Mouse (Mus musculus): ENCODE data around the gene Abi3bp. TPM values are rescaled to one million over a fixed set of nuclear protein-coding genes. Genes with fewer than 3 reads are reported as not detected.

Gene Abi3bp
- polyA plus RNA-seq, 1 experiment from 2014 or later: 0.39 TPM

GRCm38 (mm10) chr16:56686747-56687146, 209.1 kb downstream of the Abi3bp start:
- Histone ChIP-seq H3K27me3 (ENCODE audit: control insufficient read depth, insufficient read depth, low read length) (no peaks in the 10 kb centered on the region), H3K27ac (ENCODE audit: low read depth, low read length) (no peak overlapping the region), H3K36me3 (ENCODE audit: control insufficient read depth, insufficient read depth, low read length) (peaks cover 7% of the 10 kb centered on the region), H3K4me2 (no peak overlapping the region), H3K4me1 (ENCODE audit: control insufficient read depth, insufficient read depth, low read length) (no peaks in the 10 kb centered on the region), H3K4me3 (ENCODE audit: low read depth, low read length) (no peak overlapping the region), H3K9me3 (replicated peaks; ENCODE audit: control insufficient read depth, low read length) (no peaks in the 10 kb centered on the region), H3K9ac (ENCODE audit: low read depth, low read length) (no peak overlapping the region)
- ATAC-seq (replicated peaks; ENCODE audit: insufficient number of reproducible peaks, low FRiP score, low TSS enrichment): no peak
- 87% methylated on average over 5 of the region's 5 CpGs for WGBS (ENCODE audit: insufficient replicate concordance)

GRCm38 (mm10) chr16:56690715-56691114, 213.0 kb downstream of the Abi3bp start:
- H3K9me3 ChIP-seq (replicated peaks; ENCODE audit: control insufficient read depth, low read length): no peaks in the 10 kb centered on the region
- no peak overlapping the region for H3K27ac ChIP-seq (ENCODE audit: low read depth, low read length)
- H3K4me1 ChIP-seq (ENCODE audit: control insufficient read depth, insufficient read depth, low read length): no peaks in the 10 kb centered on the region
- no peak overlapping the region for H3K9ac ChIP-seq (ENCODE audit: low read depth, low read length)
- H3K27me3 ChIP-seq (ENCODE audit: control insufficient read depth, insufficient read depth, low read length): no peaks in the 10 kb centered on the region
- H3K4me2 ChIP-seq: no peak overlapping the region
- ATAC-seq (replicated peaks; ENCODE audit: insufficient number of reproducible peaks, low FRiP score, low TSS enrichment): no peak
- H3K4me3 ChIP-seq (ENCODE audit: low read depth, low read length): no peak overlapping the region
- WGBS (ENCODE audit: insufficient replicate concordance): 95% methylated on average over 7 of the region's 7 CpGs
- H3K36me3 ChIP-seq (ENCODE audit: control insufficient read depth, insufficient read depth, low read length): peaks cover 9% of the 10 kb centered on the region

DNA sequence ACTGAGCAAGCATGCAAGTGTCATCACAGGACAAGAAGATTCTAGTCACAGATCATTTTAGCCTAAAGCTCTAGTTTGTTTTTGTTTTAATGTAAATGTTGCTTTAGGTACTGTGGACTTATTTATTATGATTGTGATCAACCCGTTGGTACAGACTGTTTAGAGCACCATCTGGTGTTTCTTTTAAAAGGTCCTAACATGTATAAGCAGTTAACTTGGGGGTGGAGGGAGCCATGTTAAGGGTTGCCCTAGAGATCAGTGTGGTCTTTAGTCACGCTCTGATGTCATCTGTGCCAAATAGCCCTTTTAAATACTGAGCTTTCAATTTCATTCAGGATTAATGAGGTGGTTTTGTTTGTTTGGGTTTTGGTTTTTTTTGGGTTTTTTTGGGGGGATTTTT, 218.8 kb downstream of the Abi3bp start:
- Histone ChIP-seq H3K9ac (ENCODE audit: low read depth, low read length) (no peak overlapping the region), H3K36me3 (ENCODE audit: control insufficient read depth, insufficient read depth, low read length) (peaks cover 5% of the 10 kb centered on the region; the same call in 1 of the 2 replicates), H3K27me3 (ENCODE audit: control insufficient read depth, insufficient read depth, low read length) (no peaks in the 10 kb centered on the region), H3K4me3 (ENCODE audit: low read depth, low read length) (no peak overlapping the region), H3K4me1 (ENCODE audit: control insufficient read depth, insufficient read depth, low read length) (no peaks in the 10 kb centered on the region), H3K27ac (ENCODE audit: low read depth, low read length) (no peak overlapping the region), H3K4me2 (no peak overlapping the region), H3K9me3 (replicated peaks; ENCODE audit: control insufficient read depth, low read length) (no peaks in the 10 kb centered on the region)
- ATAC-seq (replicated peaks; ENCODE audit: insufficient number of reproducible peaks, low FRiP score, low TSS enrichment): no peak
- 78% methylated on average over 2 of the region's 2 CpGs for WGBS (ENCODE audit: insufficient replicate concordance)

DNA sequence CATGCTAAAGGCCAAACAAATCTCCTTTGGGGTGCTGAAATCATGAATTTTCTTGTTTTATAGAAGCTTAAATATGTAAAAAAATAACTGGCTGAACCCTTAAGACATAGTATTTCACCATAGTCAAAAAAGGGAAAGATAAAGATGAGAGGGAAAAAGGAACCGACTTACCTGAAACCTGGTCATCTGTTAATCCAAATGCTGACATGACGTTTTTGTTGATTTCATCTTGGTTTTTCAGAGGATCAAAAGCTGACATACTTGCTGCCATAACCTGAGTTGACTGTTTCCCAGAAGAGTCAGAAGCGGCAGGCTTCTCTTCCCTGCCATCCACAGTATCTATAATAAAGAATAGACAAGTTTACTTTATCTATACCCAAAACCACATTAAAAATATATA, 223.2 kb downstream of the Abi3bp start:
- Histone ChIP-seq H3K27me3 (ENCODE audit: control insufficient read depth, insufficient read depth, low read length) (no peaks in the 10 kb centered on the region), H3K9me3 (replicated peaks; ENCODE audit: control insufficient read depth, low read length) (no peaks in the 10 kb centered on the region), H3K36me3 (ENCODE audit: control insufficient read depth, insufficient read depth, low read length) (peaks cover 11% of the 10 kb centered on the region; the same call in 1 of the 2 replicates), H3K27ac (ENCODE audit: low read depth, low read length) (no peak overlapping the region), H3K4me1 (ENCODE audit: control insufficient read depth, insufficient read depth, low read length) (no peaks in the 10 kb centered on the region), H3K4me3 (ENCODE audit: low read depth, low read length) (no peak overlapping the region), H3K4me2 (no peak overlapping the region), H3K9ac (ENCODE audit: low read depth, low read length) (no peak overlapping the region)
- WGBS (ENCODE audit: insufficient replicate concordance): 88% methylated on average over 3 of the region's 3 CpGs
- no peak for ATAC-seq (replicated peaks; ENCODE audit: insufficient number of reproducible peaks, low FRiP score, low TSS enrichment)

GRCm38 (mm10) chr16:56705731-56706130, 228.1 kb downstream of the Abi3bp start:
- peaks cover 34% of the 10 kb centered on the region for H3K36me3 ChIP-seq (ENCODE audit: control insufficient read depth, insufficient read depth, low read length)
- no peaks in the 10 kb centered on the region for H3K9me3 ChIP-seq (replicated peaks; ENCODE audit: control insufficient read depth, low read length)
- no peaks in the 10 kb centered on the region for H3K4me1 ChIP-seq (ENCODE audit: control insufficient read depth, insufficient read depth, low read length)
- no peaks in the 10 kb centered on the region for H3K27me3 ChIP-seq (ENCODE audit: control insufficient read depth, insufficient read depth, low read length)
- no peak overlapping the region for H3K9ac ChIP-seq (ENCODE audit: low read depth, low read length)
- no peak overlapping the region for H3K4me2 ChIP-seq
- WGBS (ENCODE audit: insufficient replicate concordance): 92% methylated on average over 3 of the region's 3 CpGs
- no peak overlapping the region for H3K4me3 ChIP-seq (ENCODE audit: low read depth, low read length)
- no peak overlapping the region for H3K27ac ChIP-seq (ENCODE audit: low read depth, low read length)
- no peak for ATAC-seq (replicated peaks; ENCODE audit: insufficient number of reproducible peaks, low FRiP score, low TSS enrichment)

- ATAC-seq (replicated peaks; ENCODE audit: insufficient number of reproducible peaks, low FRiP score, low TSS enrichment): no peak
- Histone ChIP-seq H3K4me1 (ENCODE audit: control insufficient read depth, insufficient read depth, low read length) (no peaks in the 10 kb centered on the region), H3K4me2 (no peak overlapping the region), H3K4me3 (ENCODE audit: low read depth, low read length) (no peak overlapping the region), H3K9me3 (replicated peaks; ENCODE audit: control insufficient read depth, low read length) (no peaks in the 10 kb centered on the region), H3K27ac (ENCODE audit: low read depth, low read length) (no peak overlapping the region), H3K27me3 (ENCODE audit: control insufficient read depth, insufficient read depth, low read length) (no peaks in the 10 kb centered on the region), H3K36me3 (ENCODE audit: control insufficient read depth, insufficient read depth, low read length) (peaks cover 36% of the 10 kb centered on the region), H3K9ac (ENCODE audit: low read depth, low read length) (no peak overlapping the region)
- 92% methylated on average over 3 of the region's 3 CpGs for WGBS (ENCODE audit: insufficient replicate concordance)
Observed at GRCm38 (mm10) chr16:56710071-56710470, 232.4 kb downstream of the Abi3bp start.

GRCm38 (mm10) chr16:56715608-56716007, 237.9 kb downstream of the Abi3bp start:
- H3K4me3 ChIP-seq (ENCODE audit: low read depth, low read length): peak overlapping the region; percentile 74; the same call in 1 of the 2 replicates
- H3K4me1 ChIP-seq (ENCODE audit: control insufficient read depth, insufficient read depth, low read length): peaks cover 9% of the 10 kb centered on the region
- H3K27ac ChIP-seq (ENCODE audit: low read depth, low read length): no peak overlapping the region
- H3K9me3 ChIP-seq (replicated peaks; ENCODE audit: control insufficient read depth, low read length): no peaks in the 10 kb centered on the region
- ATAC-seq (replicated peaks; ENCODE audit: insufficient number of reproducible peaks, low FRiP score, low TSS enrichment): no peak
- peaks cover 10% of the 10 kb centered on the region for H3K36me3 ChIP-seq (ENCODE audit: control insufficient read depth, insufficient read depth, low read length)
- H3K27me3 ChIP-seq (ENCODE audit: control insufficient read depth, insufficient read depth, low read length): no peaks in the 10 kb centered on the region
- 54% methylated on average over 3 of the region's 3 CpGs for WGBS (ENCODE audit: insufficient replicate concordance)
- no peak overlapping the region for H3K9ac ChIP-seq (ENCODE audit: low read depth, low read length)
- H3K4me2 ChIP-seq: peak overlapping the region; percentile 68

DNA sequence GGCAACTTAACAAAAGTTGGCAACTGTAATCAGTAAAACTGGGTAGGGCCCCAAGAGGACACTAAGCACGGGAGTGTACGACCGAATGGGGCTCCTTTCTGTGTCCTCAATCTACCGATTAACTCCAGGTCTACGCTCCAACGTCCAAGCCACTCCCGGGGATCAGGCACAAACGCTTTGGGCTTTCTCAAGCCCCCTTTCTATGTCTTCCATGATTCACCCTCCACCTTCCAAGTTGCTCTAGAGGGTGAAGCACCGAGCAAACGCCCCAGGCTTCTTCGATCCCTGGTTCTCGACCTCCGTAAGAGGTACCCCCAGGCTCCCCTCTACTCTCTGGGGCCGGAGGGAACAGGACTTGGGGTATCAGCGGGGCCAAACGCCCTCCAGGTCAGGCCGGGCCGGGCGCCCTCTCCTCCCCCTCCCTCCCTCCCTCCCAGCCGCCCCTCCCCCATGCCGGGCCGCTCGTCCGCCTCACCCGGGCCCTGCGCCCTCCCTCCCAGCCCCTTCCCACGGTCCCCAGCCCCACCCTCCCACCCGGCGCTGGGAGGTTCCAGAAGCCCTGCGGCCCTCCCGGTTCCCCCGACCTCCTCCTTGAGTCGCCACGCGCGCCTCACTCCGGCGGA, 239.0 kb downstream of the Abi3bp start:
- peak overlapping the region; percentile 92 for H3K9ac ChIP-seq (ENCODE audit: low read depth, low read length)
- peak; percentile 73 for ATAC-seq (replicated peaks; ENCODE audit: insufficient number of reproducible peaks, low FRiP score, low TSS enrichment)
- peak overlapping the region; percentile 100 for H3K27ac ChIP-seq (ENCODE audit: low read depth, low read length)
- 1% methylated on average over 19 of the region's 38 CpGs for WGBS (ENCODE audit: insufficient replicate concordance)
- peaks cover 4% of the 10 kb centered on the region; the same call in 1 of the 2 replicates for H3K36me3 ChIP-seq (ENCODE audit: control insufficient read depth, insufficient read depth, low read length)
- peak overlapping the region; percentile 68 for H3K4me2 ChIP-seq
- peaks cover 9% of the 10 kb centered on the region for H3K4me1 ChIP-seq (ENCODE audit: control insufficient read depth, insufficient read depth, low read length)
- H3K4me3 ChIP-seq (ENCODE audit: low read depth, low read length): peak overlapping the region; percentile 74
- no peaks in the 10 kb centered on the region for H3K27me3 ChIP-seq (ENCODE audit: control insufficient read depth, insufficient read depth, low read length)
- H3K9me3 ChIP-seq (replicated peaks; ENCODE audit: control insufficient read depth, low read length): no peaks in the 10 kb centered on the region
